Mouse (Mus musculus) B cell, adult 62 days (primary cell): ENCODE results near the gene Dhdh. TPM values are rescaled to one million over a fixed set of nuclear protein-coding genes. Genes with fewer than 3 reads are reported as not detected.

Experiments used
- total RNA-seq: library from RNA; stranded (reverse); gene quantifications from 4 replicates; pipeline ENCODE4 v1.2.4, GENCODE M21; 2023

The Dhdh gene
- total RNA-seq: 2.7 to 4.4 TPM (median 3.5 TPM) in 4 replicates

DNA sequence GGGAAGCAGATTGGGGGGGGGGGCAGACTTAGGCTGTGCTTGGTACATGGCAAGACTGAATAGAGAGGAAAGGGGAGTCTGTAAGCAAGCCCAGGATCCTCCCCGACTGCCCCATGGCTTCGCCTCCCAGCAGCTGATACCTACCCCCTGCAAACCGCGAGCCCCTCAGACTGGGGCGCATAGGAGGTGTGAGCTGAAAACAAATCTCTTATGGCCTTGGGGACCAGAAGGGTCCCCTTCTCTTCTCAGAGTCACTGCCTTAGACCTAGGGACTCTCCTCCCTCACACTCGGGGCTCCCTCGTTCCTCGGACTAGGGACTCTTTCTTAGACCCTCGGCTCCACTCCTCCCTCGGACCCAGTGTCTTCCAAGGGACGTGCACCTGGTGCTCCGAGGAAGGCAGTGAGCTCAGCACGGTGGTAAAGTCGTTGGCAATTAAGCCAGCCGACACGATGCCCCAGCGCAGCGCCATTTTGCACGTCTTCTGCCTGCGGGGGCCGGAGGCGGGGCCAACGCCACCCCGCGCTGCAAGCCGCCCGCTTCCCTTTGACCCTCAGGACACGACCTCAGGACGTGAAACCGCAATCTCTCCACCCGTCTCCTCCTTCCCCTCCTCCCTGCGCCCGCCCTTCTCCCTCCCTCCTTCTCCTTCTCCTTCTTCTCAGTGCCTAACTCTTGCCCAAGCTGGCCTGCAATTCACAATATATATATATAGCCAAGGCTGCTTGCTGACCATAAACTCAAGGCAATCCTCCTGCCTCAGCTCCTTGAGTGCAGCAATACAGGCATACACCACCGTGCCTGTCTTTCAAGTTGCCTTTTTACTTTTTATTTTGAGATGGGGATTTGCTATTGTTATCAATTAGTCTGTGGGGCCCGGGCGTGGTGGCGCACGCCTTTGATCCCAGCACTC lies at the start of gene Dhdh:
Gene Dhdh (minus strand): TSS at position 513 of the 912 bp plus-strand sequence.

DNA sequence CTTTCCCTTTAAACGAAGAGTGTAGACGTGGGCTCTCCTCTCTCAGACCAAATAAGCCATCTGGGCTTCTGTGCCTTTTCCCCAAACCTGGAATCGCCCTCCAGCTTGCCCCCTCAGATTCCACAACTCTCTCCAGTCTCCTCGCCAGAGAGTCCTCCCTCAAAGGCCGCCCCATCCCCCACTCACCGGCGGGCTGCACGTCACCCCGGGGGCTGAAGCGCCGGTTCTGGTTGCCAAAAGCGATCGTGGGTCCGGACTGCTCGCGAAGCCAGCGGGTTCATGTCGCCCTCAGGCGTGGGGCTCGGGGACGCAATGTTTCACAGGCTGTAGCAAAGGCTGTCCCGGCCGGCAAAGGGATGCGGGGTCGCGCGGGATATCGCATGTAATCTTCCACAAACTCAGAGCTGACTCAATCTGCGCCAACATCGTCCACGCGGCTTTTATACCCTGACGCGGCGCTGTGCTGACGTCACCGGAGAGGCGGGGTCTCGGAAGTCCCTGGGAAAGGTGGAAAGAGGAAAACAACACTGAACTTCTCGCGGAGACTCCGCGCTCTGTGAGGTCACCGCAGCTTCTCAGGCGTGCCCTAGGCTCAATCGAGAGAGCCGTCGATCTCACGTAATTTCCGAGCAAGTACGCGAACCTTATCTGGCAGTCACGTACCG lies 37.3 kb upstream of the Dhdh start, which contains the start of the genes Ppp1r15a and Plekha4:
Gene Ppp1r15a (minus strand): TSS at position 460 of the 665 bp plus-strand sequence.
Gene Plekha4 (plus strand): TSS at position 522 of the 665 bp plus-strand sequence.

DNA sequence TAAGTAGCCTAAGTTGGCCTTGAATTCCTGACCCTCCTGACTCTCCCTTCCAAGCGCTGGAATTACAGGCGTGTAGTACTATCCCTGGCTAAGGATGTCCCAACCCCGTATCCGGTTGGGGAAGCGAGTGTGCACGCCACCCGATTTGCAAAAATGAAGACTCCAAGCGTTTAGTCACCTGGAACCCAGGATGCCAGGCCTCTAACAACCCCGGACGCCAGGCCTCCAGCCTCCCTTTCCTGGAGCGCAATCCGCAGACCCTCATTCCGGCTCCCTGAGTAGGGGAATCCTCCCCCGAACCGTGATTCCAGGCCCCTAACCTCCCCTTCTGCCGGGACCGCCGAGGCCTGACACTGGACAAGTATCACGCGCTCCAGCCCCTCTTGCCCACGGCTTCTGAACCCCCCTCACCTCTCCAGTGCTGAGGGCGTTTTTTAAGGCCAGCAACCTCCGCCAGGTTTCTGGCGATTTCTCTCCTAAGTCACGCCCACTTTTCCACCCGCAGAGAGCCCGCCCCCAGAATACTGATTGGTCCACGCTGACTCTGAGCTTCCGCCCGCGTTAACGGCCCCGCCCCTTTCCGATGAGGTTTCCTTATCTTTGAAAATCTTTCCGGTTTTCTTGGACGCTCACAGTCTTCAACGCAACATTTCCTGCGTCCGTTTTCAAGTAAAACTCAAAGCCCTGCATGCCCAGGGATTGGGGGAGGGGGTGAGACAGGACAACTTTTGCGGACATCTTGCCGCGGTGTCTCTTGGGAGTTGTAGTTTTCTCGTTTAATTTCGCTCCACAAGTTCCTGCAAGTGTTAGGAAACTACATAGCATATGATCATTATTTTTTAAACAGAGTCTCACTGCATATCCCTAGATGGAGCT lies 21.5 kb upstream of the Dhdh start, which contains the start of gene Nucb1:
Gene Nucb1 (minus strand): TSS at position 495 of the 876 bp plus-strand sequence.

GRCm38 (mm10) chr7:45486761-45487415 lies 1.7 kb downstream of the Dhdh start, which contains the start of gene Gm45808:
Gene Gm45808 (minus strand): TSS chr7:45486811.

DNA sequence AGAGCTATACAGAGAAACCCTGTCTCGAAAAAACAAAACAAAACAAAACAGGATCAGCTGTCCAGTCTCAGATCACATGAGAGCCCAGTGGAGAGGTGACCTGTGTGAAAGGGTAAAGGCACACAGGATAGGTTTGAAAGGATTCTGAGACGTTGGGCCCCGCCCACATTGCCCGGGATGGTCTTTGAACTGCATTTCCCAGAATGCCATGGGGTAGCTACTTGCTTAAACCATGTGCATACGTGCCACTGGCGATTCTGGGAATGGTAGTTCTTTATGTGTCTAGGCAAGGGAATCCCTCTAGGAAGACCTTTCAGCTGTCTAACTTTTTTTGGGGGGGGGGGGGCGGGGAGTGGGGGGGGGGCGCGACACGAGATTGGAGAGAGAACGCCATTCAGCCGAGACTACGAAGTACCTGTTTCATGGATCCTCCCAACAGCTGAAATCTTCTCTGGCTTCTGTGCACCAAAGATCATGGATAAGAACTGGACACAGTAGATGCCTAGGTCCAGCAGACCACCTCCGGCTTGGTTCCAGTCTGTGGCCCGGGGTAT lies 7.2 kb downstream of the Dhdh start, which contains the start of gene Tulp2:
Gene Tulp2 (plus strand): TSS at position 504 of the 554 bp plus-strand sequence.

DNA sequence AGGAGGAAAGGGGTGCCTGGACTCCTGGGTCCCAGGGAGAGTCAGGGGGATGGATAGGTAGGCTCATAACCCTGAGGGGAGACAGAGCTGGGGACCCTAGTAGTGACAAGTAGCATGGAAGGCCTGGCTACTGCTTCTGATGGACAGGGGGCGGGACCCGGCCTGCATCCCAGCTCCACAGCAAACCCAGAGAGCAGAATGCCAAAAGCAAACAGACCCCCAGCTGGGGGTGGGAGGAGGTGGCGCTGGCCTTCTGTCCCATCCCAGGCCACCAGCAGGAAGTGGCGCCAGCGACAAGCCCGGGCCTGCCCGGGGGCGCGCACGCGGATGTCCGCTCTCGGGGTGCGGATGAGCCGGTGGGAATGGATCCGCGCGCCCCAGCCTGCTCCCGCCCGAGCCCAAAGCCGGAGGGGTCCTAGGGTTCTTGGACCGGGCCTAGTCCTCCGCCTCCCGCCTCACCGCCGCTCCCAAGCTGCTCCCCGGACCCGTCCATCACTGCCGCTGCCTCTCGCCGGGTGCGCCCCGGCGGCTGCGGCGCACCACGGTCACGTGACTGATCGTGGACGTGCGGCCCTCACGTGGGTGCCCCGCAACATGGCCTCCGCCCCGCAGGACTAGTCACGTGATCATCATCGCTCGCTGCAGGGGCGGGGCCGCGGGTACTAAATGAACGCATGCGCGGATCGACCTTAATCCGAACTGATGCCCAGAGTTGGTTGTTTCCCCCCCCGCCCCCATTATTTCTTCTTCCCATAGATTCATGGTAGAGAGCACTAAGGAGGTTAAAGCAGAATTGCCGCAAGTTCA lies 22.1 kb downstream of the Dhdh start, which contains the start of gene Bax:
Gene Bax (minus strand): TSS at position 616 of the 807 bp plus-strand sequence.

DNA sequence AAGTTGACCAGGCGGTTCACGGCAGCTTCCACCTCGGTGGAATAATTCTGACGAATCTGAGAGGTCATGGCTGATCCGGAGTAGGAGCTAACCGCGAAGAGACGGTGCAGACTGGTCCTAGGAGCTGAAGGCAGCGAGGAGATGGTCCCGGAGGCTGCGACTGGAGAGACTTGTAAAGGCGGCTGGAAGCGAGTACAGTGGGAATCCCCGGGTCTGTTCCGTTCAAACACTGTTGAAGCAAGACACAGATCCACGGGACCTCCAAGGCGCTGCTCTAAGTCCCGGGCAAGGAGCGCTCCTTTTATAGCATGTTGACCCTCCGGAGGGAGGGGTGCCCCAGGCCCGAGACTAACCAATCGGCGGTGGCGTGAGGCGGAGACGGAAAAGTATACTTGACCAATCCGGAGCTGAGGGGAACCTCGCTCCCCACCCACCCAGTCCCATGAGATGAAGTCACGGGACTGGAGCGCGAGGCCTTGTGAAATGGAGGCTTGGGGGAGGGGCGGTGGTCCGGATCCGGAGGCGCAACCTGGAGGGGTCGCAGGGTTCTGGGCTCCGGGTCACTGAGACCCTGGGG lies 29.0 kb downstream of the Dhdh start, which contains the start of gene Ftl1:
Gene Ftl1 (minus strand): TSS at position 321 of the 577 bp plus-strand sequence.

DNA sequence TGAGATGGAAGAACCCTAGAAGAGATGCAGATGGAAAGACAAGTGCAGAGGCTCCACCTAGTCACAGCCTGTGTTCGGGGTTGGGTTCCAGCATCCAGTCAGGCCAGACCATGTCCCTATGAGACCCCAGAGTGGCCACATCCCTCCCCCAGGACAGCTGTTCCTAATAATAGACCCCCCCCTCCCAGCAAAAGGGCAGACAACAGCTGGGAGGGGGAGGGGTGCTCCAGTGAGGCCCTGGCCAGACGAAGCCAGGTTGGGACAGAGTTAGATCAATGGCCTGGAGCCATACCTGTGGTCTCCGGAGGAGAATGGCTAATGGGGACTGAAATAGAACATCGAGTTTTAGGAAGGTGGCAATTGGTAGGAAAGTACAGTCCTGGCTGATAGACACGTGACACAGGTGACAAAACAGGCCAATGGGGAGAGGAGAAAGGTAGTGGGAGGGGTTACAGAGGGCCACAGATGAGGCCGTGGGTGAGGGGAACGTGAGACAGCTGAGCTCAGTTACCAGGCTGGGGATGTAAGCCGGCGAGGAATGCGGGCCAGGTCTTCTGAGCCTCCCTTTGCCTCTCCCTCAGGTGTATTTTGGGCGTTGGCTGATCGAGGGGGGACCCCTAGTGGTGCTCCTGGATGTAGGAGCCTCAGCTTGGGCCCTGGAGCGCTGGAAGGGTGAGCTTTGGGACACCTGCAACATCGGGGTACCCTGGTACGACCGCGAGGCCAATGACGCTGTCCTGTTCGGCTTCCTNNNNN lies 50.9 kb downstream of the Dhdh start, which contains the start of gene Ruvbl2:
Gene Ruvbl2 (minus strand): TSS at position 576 of the 756 bp plus-strand sequence.

GRCm38 (mm10) chr7:45434203-45435015 lies 54.2 kb downstream of the Dhdh start, which contains the start of gene Gys1:
Gene Gys1 (plus strand): TSS chr7:45434844.

Other genes starting within 250 kb of the Dhdh start
- 1,712 to 1,809 TPM (median 1,728 TPM) in 4 replicates for gene Cd37, start 249.7 kb downstream of the Dhdh start, total RNA-seq
- not detected in 4 replicates for gene Slc6a16, start 247.7 kb downstream of the Dhdh start, total RNA-seq
- gene Slc6a21, start 211.3 kb downstream of the Dhdh start, total RNA-seq: 0.95 to 1.4 TPM (median 0.98 TPM) in 3 of 4 replicates, not detected in the other
- gene Trpm4, start 155.0 kb downstream of the Dhdh start, total RNA-seq: 10.6 to 12.8 TPM (median 11.5 TPM) in 4 replicates
- not detected in 4 replicates for gene Hrc, start 153.5 kb downstream of the Dhdh start, total RNA-seq
- 0.21 to 0.47 TPM (median 0.43 TPM) in 3 of 4 replicates, not detected in the other for gene Ppfia3, start 121.8 kb downstream of the Dhdh start, total RNA-seq
- 1.8 to 2.4 TPM in 2 of 4 replicates, not detected in the others for gene Lin7b, start 118.2 kb downstream of the Dhdh start, total RNA-seq
- 589 to 644 TPM (median 622 TPM) in 4 replicates for gene Snrnp70, start 93.1 kb downstream of the Dhdh start, total RNA-seq
- gene Kcna7, start 83.2 kb downstream of the Dhdh start, total RNA-seq: not detected in 4 replicates
- not detected in 4 replicates for gene Ntf5, start 75.1 kb downstream of the Dhdh start, total RNA-seq
- not detected in 4 replicates for gene Lhb, start 68.0 kb downstream of the Dhdh start, total RNA-seq
- 15.2 to 18.0 TPM (median 16.1 TPM) in 4 replicates for gene Gys1, start 54.0 kb downstream of the Dhdh start, total RNA-seq
- gene Ruvbl2, start 50.7 kb downstream of the Dhdh start, total RNA-seq: 40.7 to 51.8 TPM (median 44.5 TPM) in 4 replicates
- 663 to 714 TPM (median 691 TPM) in 4 replicates for gene Ftl1, start 28.9 kb downstream of the Dhdh start, total RNA-seq
- 111 to 118 TPM (median 114 TPM) in 4 replicates for gene Bax, start 21.9 kb downstream of the Dhdh start, total RNA-seq
- gene Tulp2, start 6.9 kb downstream of the Dhdh start, total RNA-seq: not detected in 4 replicates
- 0.98 to 2.1 TPM in 2 of 4 replicates, not detected in the others for gene Gm45808, start 2.0 kb downstream of the Dhdh start, total RNA-seq
- 71.0 to 90.0 TPM (median 76.5 TPM) in 4 replicates for gene Nucb1, start 21.6 kb upstream of the Dhdh start, total RNA-seq
- gene Ppp1r15a, start 37.5 kb upstream of the Dhdh start, total RNA-seq: 1,459 to 1,639 TPM (median 1,567 TPM) in 4 replicates
- 1.4 to 3.1 TPM (median 2.0 TPM) in 4 replicates for gene Plekha4, start 37.5 kb upstream of the Dhdh start, total RNA-seq
- gene Hsd17b14, start 66.1 kb upstream of the Dhdh start, total RNA-seq: not detected in 4 replicates
- 29.0 to 35.7 TPM (median 34.2 TPM) in 4 replicates for gene Bcat2, start 81.3 kb upstream of the Dhdh start, total RNA-seq
- not detected in 4 replicates for gene Fgf21, start 126.7 kb upstream of the Dhdh start, total RNA-seq
- not detected in 4 replicates for gene Fut1, start 128.5 kb upstream of the Dhdh start, total RNA-seq
- gene Izumo1, start 133.0 kb upstream of the Dhdh start, total RNA-seq: not detected in 4 replicates
- gene Rasip1, start 138.7 kb upstream of the Dhdh start, total RNA-seq: 0.18 to 0.36 TPM (median 0.26 TPM) in 4 replicates
- not detected in 4 replicates for gene Mamstr, start 151.2 kb upstream of the Dhdh start, total RNA-seq
- not detected in 4 replicates for gene Fut2, start 177.6 kb upstream of the Dhdh start, total RNA-seq
- not detected in 4 replicates for gene Ntn5, start 195.2 kb upstream of the Dhdh start, total RNA-seq
- not detected in 4 replicates for gene Sec1, start 205.6 kb upstream of the Dhdh start, total RNA-seq
- not detected in 4 replicates for gene Car11, start 211.0 kb upstream of the Dhdh start, total RNA-seq
- 19.3 to 25.2 TPM (median 23.7 TPM) in 4 replicates for gene Dbp, start 216.3 kb upstream of the Dhdh start, total RNA-seq
- gene Rpl18, start 226.7 kb upstream of the Dhdh start, total RNA-seq: 2,047 to 2,170 TPM (median 2,138 TPM) in 4 replicates
- 31.9 to 35.1 TPM (median 32.5 TPM) in 4 replicates for gene Sphk2, start 229.2 kb upstream of the Dhdh start, total RNA-seq
- gene Fam83e, start 232.4 kb upstream of the Dhdh start, total RNA-seq: 1.0 to 1.9 TPM (median 1.5 TPM) in 4 replicates
- not detected in 4 replicates for gene Spaca4, start 237.0 kb upstream of the Dhdh start, total RNA-seq